Mouse (Mus musculus): ENCODE data around the gene Dstyk. TPM values are rescaled to one million over a fixed set of nuclear protein-coding genes. Genes with fewer than 3 reads are reported as not detected.

The Dstyk gene
- total and polyA plus RNA-seq, 3 experiments: 8.9 to 16.0 (median 14.6) TPM

GRCm38 (mm10) chr1:132377811-132378210 is 39.5 kb upstream of the Dstyk start:
- TF ChIP-seq POLR2A (IDR thresholded peaks at IDR 0.05; ENCODE audit: insufficient read depth, low read depth, low read length) (no peak), CTCF (IDR thresholded peaks at IDR 0.05) (no peak), EP300 (IDR thresholded peaks at IDR 0.05; ENCODE audit: insufficient read depth, low read depth, low read length) (no peak)
- H3K79me2 ChIP-seq (replicated peaks; ENCODE audit: control insufficient read depth, insufficient read depth, low read length): peaks cover 2% of the 10 kb centered on the region; the same call in 1 of the 2 replicates
- H3K9ac ChIP-seq (ENCODE audit: low read depth, low read length): no peak overlapping the region
- peaks cover 16% of the 10 kb centered on the region for H3K36me3 ChIP-seq (ENCODE audit: control insufficient read depth, insufficient read depth, low read length)
- 78% methylated on average over 3 of the region's 3 CpGs for WGBS
- intact Hi-C loops (cut with DNase I): no loop called here
- peak overlapping the region; percentile 74 for H3K27ac ChIP-seq
- H3K4me1 ChIP-seq (ENCODE audit: control insufficient read depth, insufficient read depth, low read length): peaks cover 35% of the 10 kb centered on the region
- H3K27me3 ChIP-seq (ENCODE audit: control insufficient read depth, insufficient read depth, low read length): no peaks in the 10 kb centered on the region
- no peak overlapping the region for H3K4me3 ChIP-seq
- DNase-seq: no peak

- intact Hi-C loops (cut with DNase I): no loop called here
- H3K9ac ChIP-seq (ENCODE audit: low read depth, low read length): no peak overlapping the region
- 92% methylated on average over 27 of the region's 27 CpGs for WGBS
- TF ChIP-seq CTCF (IDR thresholded peaks at IDR 0.05) (no peak), EP300 (IDR thresholded peaks at IDR 0.05; ENCODE audit: insufficient read depth, low read depth, low read length) (no peak), POLR2A (IDR thresholded peaks at IDR 0.05; ENCODE audit: insufficient read depth, low read depth, low read length) (no peak)
- H3K27ac ChIP-seq: no peak overlapping the region
- peaks cover 2% of the 10 kb centered on the region; the same call in 1 of the 2 replicates for H3K79me2 ChIP-seq (replicated peaks; ENCODE audit: control insufficient read depth, insufficient read depth, low read length)
- no peak overlapping the region for H3K4me3 ChIP-seq
- no peak for DNase-seq
- peaks cover 17% of the 10 kb centered on the region for H3K36me3 ChIP-seq (ENCODE audit: control insufficient read depth, insufficient read depth, low read length)
- H3K4me1 ChIP-seq (ENCODE audit: control insufficient read depth, insufficient read depth, low read length): peaks cover 28% of the 10 kb centered on the region
- H3K27me3 ChIP-seq (ENCODE audit: control insufficient read depth, insufficient read depth, low read length): no peaks in the 10 kb centered on the region
Observed at GRCm38 (mm10) chr1:132380550-132381100, 36.7 kb upstream of the Dstyk start.

GRCm38 (mm10) chr1:132381929-132382328 is 35.4 kb upstream of the Dstyk start:
- H3K4me1 ChIP-seq (ENCODE audit: control insufficient read depth, insufficient read depth, low read length): peaks cover 21% of the 10 kb centered on the region
- no peak for DNase-seq
- H3K4me3 ChIP-seq: no peak overlapping the region
- no peaks in the 10 kb centered on the region for H3K27me3 ChIP-seq (ENCODE audit: control insufficient read depth, insufficient read depth, low read length)
- TF ChIP-seq EP300 (IDR thresholded peaks at IDR 0.05; ENCODE audit: insufficient read depth, low read depth, low read length) (no peak), CTCF (IDR thresholded peaks at IDR 0.05) (no peak), POLR2A (IDR thresholded peaks at IDR 0.05; ENCODE audit: insufficient read depth, low read depth, low read length) (no peak)
- H3K79me2 ChIP-seq (replicated peaks; ENCODE audit: control insufficient read depth, insufficient read depth, low read length): peaks cover 2% of the 10 kb centered on the region; the same call in 1 of the 2 replicates
- peaks cover 12% of the 10 kb centered on the region for H3K36me3 ChIP-seq (ENCODE audit: control insufficient read depth, insufficient read depth, low read length)
- intact Hi-C loops (cut with DNase I): no loop called here
- no peak overlapping the region for H3K27ac ChIP-seq
- WGBS: 81% methylated on average over 10 of the region's 10 CpGs
- no peak overlapping the region for H3K9ac ChIP-seq (ENCODE audit: low read depth, low read length)

GRCm38 (mm10) chr1:132384001-132384554 is 33.3 kb upstream of the Dstyk start:
- 70% methylated on average over 8 of the region's 8 CpGs for WGBS
- Histone ChIP-seq H3K9ac (ENCODE audit: low read depth, low read length) (no peak overlapping the region), H3K4me1 (ENCODE audit: control insufficient read depth, insufficient read depth, low read length) (peaks cover 21% of the 10 kb centered on the region), H3K36me3 (ENCODE audit: control insufficient read depth, insufficient read depth, low read length) (peaks cover 6% of the 10 kb centered on the region), H3K27me3 (ENCODE audit: control insufficient read depth, insufficient read depth, low read length) (no peaks in the 10 kb centered on the region), H3K79me2 (replicated peaks; ENCODE audit: control insufficient read depth, insufficient read depth, low read length) (peaks cover 2% of the 10 kb centered on the region; the same call in 1 of the 2 replicates), H3K4me3 (no peak overlapping the region), H3K27ac (peak overlapping the region; percentile 83)
- DNase-seq: peak; percentile 63 to 71
- TF ChIP-seq POLR2A (IDR thresholded peaks at IDR 0.05; ENCODE audit: insufficient read depth, low read depth, low read length) (no peak), EP300 (IDR thresholded peaks at IDR 0.05; ENCODE audit: insufficient read depth, low read depth, low read length) (0 out of 2 replicates have a peak, but pooled peaks have one; percentile 42), CTCF (IDR thresholded peaks at IDR 0.05) (no peak)
- intact Hi-C loops (cut with DNase I): no loop called here

GRCm38 (mm10) chr1:132385266-132385665 is 32.1 kb upstream of the Dstyk start:
- 89% methylated on average over 14 of the region's 14 CpGs for WGBS
- H3K9ac ChIP-seq (ENCODE audit: low read depth, low read length): no peak overlapping the region
- H3K36me3 ChIP-seq (ENCODE audit: control insufficient read depth, insufficient read depth, low read length): peaks cover 6% of the 10 kb centered on the region
- DNase-seq: peak in 1 of 2 experiments; percentile 5
- intact Hi-C loops (cut with DNase I): no loop called here
- H3K27me3 ChIP-seq (ENCODE audit: control insufficient read depth, insufficient read depth, low read length): no peaks in the 10 kb centered on the region
- TF ChIP-seq EP300 (IDR thresholded peaks at IDR 0.05; ENCODE audit: insufficient read depth, low read depth, low read length) (no peak), POLR2A (IDR thresholded peaks at IDR 0.05; ENCODE audit: insufficient read depth, low read depth, low read length) (no peak), CTCF (IDR thresholded peaks at IDR 0.05) (no peak)
- peaks cover 2% of the 10 kb centered on the region; the same call in 1 of the 2 replicates for H3K79me2 ChIP-seq (replicated peaks; ENCODE audit: control insufficient read depth, insufficient read depth, low read length)
- peak overlapping the region; percentile 83 for H3K27ac ChIP-seq
- no peak overlapping the region for H3K4me3 ChIP-seq
- H3K4me1 ChIP-seq (ENCODE audit: control insufficient read depth, insufficient read depth, low read length): peaks cover 23% of the 10 kb centered on the region

GRCm38 (mm10) chr1:132385711-132386110 is 31.6 kb upstream of the Dstyk start:
- no peak overlapping the region for H3K4me3 ChIP-seq
- H3K27me3 ChIP-seq (ENCODE audit: control insufficient read depth, insufficient read depth, low read length): no peaks in the 10 kb centered on the region
- H3K79me2 ChIP-seq (replicated peaks; ENCODE audit: control insufficient read depth, insufficient read depth, low read length): peaks cover 2% of the 10 kb centered on the region; the same call in 1 of the 2 replicates
- H3K27ac ChIP-seq: peak overlapping the region; percentile 83
- peaks cover 23% of the 10 kb centered on the region for H3K4me1 ChIP-seq (ENCODE audit: control insufficient read depth, insufficient read depth, low read length)
- no peak for TF ChIP-seq CTCF (IDR thresholded peaks at IDR 0.05)
- TF ChIP-seq POLR2A (IDR thresholded peaks at IDR 0.05; ENCODE audit: insufficient read depth, low read depth, low read length): no peak
- TF ChIP-seq EP300 (IDR thresholded peaks at IDR 0.05; ENCODE audit: insufficient read depth, low read depth, low read length): no peak
- no peak for DNase-seq
- no peak overlapping the region for H3K9ac ChIP-seq (ENCODE audit: low read depth, low read length)
- intact Hi-C loops (cut with DNase I): no loop called here
- peaks cover 6% of the 10 kb centered on the region for H3K36me3 ChIP-seq (ENCODE audit: control insufficient read depth, insufficient read depth, low read length)
- WGBS: 76% methylated on average over 4 of the region's 4 CpGs

Measured in heart, adult 2 months (tissue).